Mouse (Mus musculus) ES-Bruce4 (cell line): ENCODE measurements around the gene Rtl1. TPM values are rescaled to one million over a fixed set of nuclear protein-coding genes. Genes with fewer than 3 reads are reported as not detected.

Experiments used
- H3K27ac ChIP-seq: 2 replicates; pipeline ENCODE4 v1.5.1; 2012; ENCODE audit warnings: low read length, inconsistent platforms; ENCODE audit not compliant: insufficient read depth
- H3K27me3 ChIP-seq: 2 replicates; pipeline ENCODE4 v1.6.1; 2012; ENCODE audit warnings: mild to moderate bottlenecking, low read length, inconsistent platforms; ENCODE audit not compliant: control insufficient read depth, poor library complexity, insufficient read depth, severe bottlenecking
- H3K36me3 ChIP-seq: 2 replicates; pipeline ENCODE4 v1.6.1; 2012; ENCODE audit warnings: inconsistent platforms, mild to moderate bottlenecking, low read length, moderate library complexity; ENCODE audit not compliant: control insufficient read depth, poor library complexity, insufficient read depth, severe bottlenecking
- H3K4me1 ChIP-seq: one replicate; pipeline ENCODE4 v1.8.1; 2011; ENCODE audit warnings: low read length; ENCODE audit not compliant: control insufficient read depth, insufficient read depth
- H3K4me3 ChIP-seq: 2 replicates; pipeline ENCODE4 v1.5.1; 2011; ENCODE audit warnings: low read depth, mild to moderate bottlenecking, low read length
- H3K9ac ChIP-seq: 2 replicates; pipeline ENCODE4 v1.6.1; 2012; ENCODE audit warnings: low read depth, mild to moderate bottlenecking, inconsistent platforms; ENCODE audit not compliant: poor library complexity, severe bottlenecking
- H3K9me3 ChIP-seq: replicated peaks from 2 replicates; pipeline ENCODE4 v1.6.1; 2012; ENCODE audit warnings: mild to moderate bottlenecking, low read length, inconsistent platforms; ENCODE audit not compliant: control insufficient read depth, poor library complexity, insufficient read depth, severe bottlenecking
- CTCF ChIP-seq: IDR thresholded peaks from one replicate; pipeline ENCODE4 v1.8.1; 2011; ENCODE audit warnings: low read depth, low read length
- EP300 ChIP-seq: IDR thresholded peaks from 2 replicates; pipeline ENCODE4 v1.6.1; 2011; ENCODE audit warnings: low read depth, low read length; ENCODE audit not compliant: insufficient read depth
- POLR2A ChIP-seq: IDR thresholded peaks from one replicate; pipeline ENCODE4 v1.8.1; 2011; ENCODE audit warnings: low read length; ENCODE audit not compliant: insufficient read depth
- polyA plus RNA-seq: library from polyadenylated mRNA; stranded (reverse); fragments of >200 nt; gene quantifications from 2 replicates; pipeline ENCODE4 v1.2.4, GENCODE M21; 2011; ENCODE audit warnings: low read depth; ENCODE audit not compliant: missing spikeins, insufficient read depth, insufficient read length

Gene Rtl1
- polyA plus RNA-seq, 1 experiment = not detected

GRCm38 (mm10) chr12:109545875-109546732 lies 54.0 kb downstream of the Rtl1 start:
- Histone ChIP-seq H3K9me3 (peaks cover 10% of the 10 kb centered on the region; the same call in 1 of the 2 replicates), H3K27me3 (no peaks in the 10 kb centered on the region), H3K4me1 (no peaks in the 10 kb centered on the region), H3K4me3 (no peak overlapping the region), H3K9ac (no peak overlapping the region), H3K36me3 (no peaks in the 10 kb centered on the region), H3K27ac (no peak overlapping the region)
- TF ChIP-seq EP300 = no peak
- TF ChIP-seq CTCF = no peak
- no peak for TF ChIP-seq POLR2A

- H3K9me3 ChIP-seq = peaks cover 25% of the 10 kb centered on the region
Measured at GRCm38 (mm10) chr12:109543281-109543923, 56.7 kb downstream of the Rtl1 start.

DNA sequence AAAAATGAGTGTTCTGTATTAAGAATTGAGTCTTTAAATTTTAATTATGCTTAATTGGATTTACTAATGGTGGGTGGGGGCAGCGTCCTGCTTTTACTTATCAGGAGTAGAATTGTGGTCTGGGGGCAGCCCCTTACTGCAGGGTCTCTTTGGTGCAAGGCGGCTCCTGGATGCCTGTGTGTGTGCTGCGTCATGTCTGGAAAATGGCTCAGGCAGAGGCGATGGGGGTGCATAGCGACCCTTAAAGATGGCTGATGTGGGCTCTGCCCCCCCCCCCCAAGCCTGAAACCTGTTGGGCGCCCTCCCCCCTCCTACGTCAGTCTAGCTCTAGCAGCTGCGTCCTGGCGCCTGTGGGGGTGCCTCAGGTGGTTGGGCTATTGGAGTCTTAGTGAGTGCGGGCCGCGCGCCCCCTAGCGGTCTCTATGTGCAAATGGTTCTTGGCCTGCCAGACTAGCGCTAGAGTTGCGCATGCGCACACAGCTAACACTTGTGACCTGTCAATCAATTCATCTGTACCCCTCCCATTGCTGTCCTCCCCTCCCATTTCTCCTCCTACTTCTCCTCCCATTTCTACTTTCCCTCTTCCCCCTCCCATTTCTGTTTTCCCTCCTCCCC lies 57.4 kb downstream of the Rtl1 start:
- Histone ChIP-seq H3K27ac (no peak overlapping the region), H3K4me1 (no peaks in the 10 kb centered on the region), H3K9me3 (peaks cover 27% of the 10 kb centered on the region), H3K27me3 (no peaks in the 10 kb centered on the region), H3K9ac (no peak overlapping the region), H3K36me3 (no peaks in the 10 kb centered on the region), H3K4me3 (no peak overlapping the region)
- TF ChIP-seq CTCF (peak; percentile 34), EP300 (no peak)

More at GRCm38 (mm10) chr12:109543281-109543923, 56.7 kb downstream of the Rtl1 start:
- no peaks in the 10 kb centered on the region for H3K36me3 ChIP-seq
- no peaks in the 10 kb centered on the region for H3K4me1 ChIP-seq
- no peak overlapping the region for H3K4me3 ChIP-seq
- no peaks in the 10 kb centered on the region for H3K27me3 ChIP-seq
- H3K9ac ChIP-seq = no peak overlapping the region
- no peak overlapping the region for H3K27ac ChIP-seq
- no peak for TF ChIP-seq EP300
- TF ChIP-seq CTCF = no peak
- TF ChIP-seq POLR2A = no peak

DNA sequence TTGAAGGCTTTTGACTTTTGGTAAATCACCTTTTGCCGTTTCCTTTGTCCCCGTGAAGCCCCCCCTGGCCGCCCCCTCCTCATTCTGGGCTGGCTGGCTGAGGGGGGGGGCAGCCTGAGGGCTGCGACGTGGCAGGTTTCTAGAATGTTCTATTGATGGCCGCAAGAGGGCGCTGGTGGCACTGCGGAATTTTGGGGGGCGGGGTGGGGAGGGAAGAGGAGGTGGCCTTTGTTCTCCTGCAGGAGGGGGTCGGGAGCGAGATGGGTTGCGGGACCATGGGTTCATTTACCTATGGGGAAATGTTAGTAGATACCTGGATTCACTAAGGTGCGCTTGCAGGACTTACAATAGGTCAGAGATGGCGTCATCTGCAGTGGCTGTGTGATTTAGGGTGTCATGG lies 58.1 kb downstream of the Rtl1 start:
- Histone ChIP-seq H3K36me3 (no peaks in the 10 kb centered on the region), H3K9ac (no peak overlapping the region), H3K4me3 (peak overlapping the region; percentile 29; the same call in 1 of the 2 replicates), H3K27me3 (no peaks in the 10 kb centered on the region), H3K9me3 (peaks cover 27% of the 10 kb centered on the region), H3K27ac (no peak overlapping the region), H3K4me1 (no peaks in the 10 kb centered on the region)
- TF ChIP-seq POLR2A (no peak), EP300 (no peak), CTCF (no peak)

GRCm38 (mm10) chr12:109541540-109541899 lies 58.6 kb downstream of the Rtl1 start:
- Histone ChIP-seq H3K4me3 (peak overlapping the region; percentile 10), H3K27me3 (no peaks in the 10 kb centered on the region), H3K4me1 (no peaks in the 10 kb centered on the region), H3K9ac (no peak overlapping the region), H3K36me3 (no peaks in the 10 kb centered on the region), H3K9me3 (peaks cover 30% of the 10 kb centered on the region), H3K27ac (no peak overlapping the region)
- no peak for TF ChIP-seq POLR2A
- TF ChIP-seq CTCF = no peak
- no peak for TF ChIP-seq EP300
